Mouse (Mus musculus) v-Abl transformed pro-B cells (cell line): ENCODE results near the gene Elmo3.

Experiments used
- in situ Hi-C, 2 experiments: fragments of 400-800 bp; cut with MboI; formaldehyde crosslinking; loops; one replicate each; pipeline ENCODE4 v1.15.1; 2025; ENCODE audit not compliant: unreplicated experiment in 2 of 2

Gene Elmo3

DNA sequence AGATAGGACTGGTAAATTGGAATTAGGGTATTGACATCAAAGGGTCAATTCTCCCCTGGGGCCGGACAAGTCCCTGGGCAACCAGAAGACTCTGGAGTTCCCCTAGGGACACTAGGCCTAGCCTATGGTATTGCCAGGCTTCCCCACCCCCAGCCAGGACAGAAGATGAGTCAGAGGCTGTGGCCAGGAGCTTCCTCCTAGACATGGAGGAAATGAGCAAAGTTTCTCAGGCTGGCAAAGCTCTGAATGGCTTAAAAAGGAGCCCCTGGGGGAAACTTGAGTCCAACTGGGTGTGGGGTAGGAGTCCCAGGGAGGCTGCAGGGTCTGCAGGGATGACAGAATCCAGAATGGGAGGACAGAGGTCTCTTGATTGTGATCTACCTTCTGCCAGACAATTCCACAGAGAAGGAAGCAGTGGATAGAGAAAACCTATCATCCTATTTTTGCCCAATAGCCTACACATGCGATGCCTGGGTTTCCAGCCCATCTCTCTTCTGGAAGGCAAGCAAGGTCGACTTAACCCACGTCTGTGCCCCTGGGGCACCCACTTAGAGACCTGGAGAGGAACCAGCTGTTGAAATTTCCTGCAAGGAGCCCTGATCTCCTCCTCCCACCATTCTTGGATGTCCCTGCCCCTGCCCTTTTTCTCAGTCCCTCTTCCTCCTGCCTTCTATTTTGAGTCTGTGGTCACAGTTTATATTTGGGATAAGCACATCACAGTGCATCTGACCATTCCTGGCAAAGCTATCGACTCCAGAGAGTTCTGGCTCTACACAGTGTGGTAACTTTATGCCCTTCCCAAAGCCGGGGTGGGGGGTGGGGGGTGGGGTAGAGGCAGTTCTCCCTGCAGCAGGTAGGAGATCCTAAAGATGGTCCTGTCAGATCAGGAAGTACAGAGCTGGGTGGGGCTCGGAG, 39.9 kb downstream of the Elmo3 start:
- in situ Hi-C loops: loop anchor here (5.0 to 25.0 kb wide), 2 partner anchors 53 to 817 kb away; partner anchors contain the start of genes Pla2g15 (in 1 of the 2) and Slc7a6 (in 1 of the 2)

DNA sequence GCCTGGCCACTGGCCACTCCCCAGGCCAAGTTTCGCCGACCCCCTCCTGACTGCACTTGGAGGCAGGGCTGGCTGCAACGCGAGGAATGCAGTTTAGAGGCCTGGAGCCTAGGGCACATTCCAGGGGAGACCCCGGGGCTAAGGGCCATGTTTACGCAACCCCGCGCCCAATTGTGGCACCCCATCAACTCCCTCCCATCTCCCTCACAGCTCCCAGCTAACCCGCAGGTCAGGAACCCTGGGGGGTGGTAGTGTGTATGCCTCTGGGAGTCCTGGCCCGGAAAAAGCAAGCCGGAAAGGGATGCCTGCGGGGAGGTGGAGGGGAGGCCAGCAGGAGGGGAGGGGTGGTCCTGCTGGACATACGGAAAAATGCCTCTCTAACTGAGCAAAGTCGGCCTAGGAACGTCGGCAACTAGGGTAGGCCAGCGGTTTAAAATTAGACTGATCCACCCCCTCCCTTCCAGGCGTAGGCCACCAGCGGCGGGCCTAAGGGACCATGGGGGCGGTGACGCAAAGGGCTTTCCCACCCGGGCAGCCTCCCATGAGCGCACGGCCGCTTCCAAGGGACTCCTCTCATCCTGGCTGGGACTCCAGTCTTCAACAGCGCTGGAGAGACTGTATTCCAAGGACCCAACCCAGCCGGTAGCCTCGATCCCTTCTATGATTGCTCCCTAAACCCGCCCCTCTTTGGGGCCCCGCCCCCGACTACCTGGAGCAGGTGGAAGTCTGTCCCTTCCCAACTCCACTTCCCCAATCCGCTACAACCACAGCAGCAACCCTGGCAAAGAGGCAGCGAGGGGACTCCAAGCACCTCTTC, 41.4 kb downstream of the Elmo3 start:
- in situ Hi-C loops: loop anchor here (5.0 to 25.0 kb wide), 2 partner anchors 55 to 815 kb away; partner anchors contain the start of genes Pla2g15 (in 1 of the 2) and Slc7a6 (in 1 of the 2)

DNA sequence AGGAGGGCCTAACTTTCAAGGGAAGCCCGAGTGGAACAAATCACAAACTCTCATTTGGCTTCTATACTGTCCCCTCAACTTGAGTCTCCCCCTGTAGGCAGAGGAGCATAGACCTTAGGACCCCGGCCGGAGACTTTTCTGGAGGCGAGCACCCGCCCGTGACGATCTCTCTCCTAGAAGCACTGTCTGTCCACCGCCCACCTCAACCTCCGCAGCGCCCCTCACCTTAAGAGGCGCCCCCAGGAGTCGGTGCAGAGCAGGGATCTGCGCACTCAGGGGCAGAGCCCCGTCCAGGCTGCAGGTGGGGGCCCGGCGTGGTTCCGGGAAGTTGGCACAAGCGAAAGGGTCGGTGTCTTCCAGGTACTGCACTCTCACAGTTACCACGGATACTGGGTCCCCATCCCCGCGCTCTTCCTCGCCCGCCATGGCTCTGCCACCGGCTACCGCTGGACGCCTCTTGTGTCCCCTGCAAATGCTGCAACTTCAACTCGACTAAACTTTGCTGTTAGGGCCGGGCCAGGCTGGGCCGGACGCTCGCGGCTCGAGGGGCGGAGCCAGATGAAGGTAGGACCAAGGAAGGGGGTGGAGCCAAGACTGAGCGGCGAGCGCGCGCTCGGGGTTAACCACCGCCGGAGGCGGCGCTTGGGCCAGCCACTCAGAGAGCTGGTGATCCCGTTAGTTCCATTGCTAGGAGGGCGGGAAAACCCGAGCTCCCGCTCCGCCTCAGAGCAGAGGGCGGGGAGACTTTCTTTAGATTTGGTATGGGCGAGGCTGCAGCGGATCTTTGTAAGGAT, 42.2 kb downstream of the Elmo3 start, which contains the start of gene Fhod1:
Fhod1 (minus strand) TSS at position 526 of the 794 bp plus-strand sequence.
- in situ Hi-C loops: loop anchor here (5.0 to 25.0 kb wide), 2 partner anchors 55 to 815 kb away; partner anchors contain the start of genes Pla2g15 (in 1 of the 2) and Slc7a6 (in 1 of the 2)

DNA sequence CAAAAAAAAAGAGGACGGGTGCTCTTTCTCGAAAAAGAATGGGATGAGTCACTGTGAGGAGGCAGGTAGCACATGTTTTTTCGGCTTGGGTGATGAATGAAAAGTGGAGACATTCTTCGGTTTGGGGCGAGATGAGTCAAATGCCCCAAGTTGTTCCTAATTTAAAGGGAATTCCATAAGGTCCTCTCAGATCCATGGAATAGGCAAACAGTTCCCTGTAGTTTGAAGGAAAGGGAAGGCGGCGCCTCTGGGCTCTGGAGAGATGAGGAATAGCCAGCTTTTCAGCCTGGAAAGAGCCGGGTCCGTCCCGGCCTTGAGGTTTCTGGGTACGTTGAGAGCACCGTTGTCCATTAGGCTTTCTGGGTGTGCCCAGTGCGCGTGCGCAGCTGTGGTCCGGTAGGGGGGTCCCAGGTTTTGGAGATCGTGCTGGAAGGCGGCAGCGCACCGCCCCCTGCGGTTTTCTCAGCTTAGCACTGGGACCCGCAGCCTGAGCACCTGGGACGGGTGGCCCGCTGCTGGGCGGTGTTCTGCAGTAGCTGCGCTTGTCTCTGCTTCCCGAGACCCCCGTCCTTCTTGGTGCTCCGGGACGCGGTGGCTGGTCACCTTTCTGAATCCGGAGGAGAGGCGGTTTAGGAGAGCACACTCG, 43.2 kb downstream of the Elmo3 start, which contains the start of gene Slc9a5:
Slc9a5 (plus strand) TSS at position 394 of the 646 bp plus-strand sequence.
- in situ Hi-C loops: loop anchor here (5.0 to 25.0 kb wide), 2 partner anchors 56 to 814 kb away; partner anchors contain the start of genes Pla2g15 (in 1 of the 2) and Slc7a6 (in 1 of the 2)

DNA sequence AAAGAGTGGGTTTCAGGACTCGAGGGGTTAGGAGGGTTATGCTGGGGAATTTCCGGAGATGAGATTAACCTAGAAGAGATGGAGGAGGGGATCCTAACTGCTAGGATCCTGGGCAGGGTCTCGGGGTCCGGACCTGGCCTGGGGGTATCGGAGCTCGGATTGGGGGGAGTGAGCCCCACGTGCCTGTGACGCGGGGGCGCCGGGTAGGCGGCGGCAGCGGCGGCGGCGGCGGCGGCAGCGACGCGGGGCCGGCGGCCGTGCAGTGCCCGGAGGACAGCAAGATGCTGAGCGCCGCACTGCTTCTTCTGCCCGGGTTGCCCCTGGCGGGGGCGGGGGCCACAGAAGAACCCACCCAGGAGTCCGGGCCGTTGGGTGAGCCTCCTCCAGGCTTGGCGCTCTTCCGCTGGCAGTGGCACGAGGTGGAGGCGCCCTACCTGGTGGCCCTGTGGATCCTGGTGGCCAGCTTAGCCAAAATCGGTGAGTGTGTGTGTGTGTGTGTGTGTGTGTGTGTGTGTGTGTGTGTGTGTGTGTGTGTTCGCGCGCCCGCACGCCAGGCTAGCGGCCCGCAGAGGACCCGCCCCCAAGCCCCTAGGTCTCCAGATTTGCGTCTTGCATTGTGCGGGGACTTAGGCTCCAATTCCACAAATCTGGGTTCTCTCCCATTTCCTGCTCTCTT, 43.8 kb downstream of the Elmo3 start:
- in situ Hi-C loops: loop anchor here (5.0 to 25.0 kb wide), 2 partner anchors 57 to 813 kb away; partner anchors contain the start of genes Pla2g15 (in 1 of the 2) and Slc7a6 (in 1 of the 2)

DNA sequence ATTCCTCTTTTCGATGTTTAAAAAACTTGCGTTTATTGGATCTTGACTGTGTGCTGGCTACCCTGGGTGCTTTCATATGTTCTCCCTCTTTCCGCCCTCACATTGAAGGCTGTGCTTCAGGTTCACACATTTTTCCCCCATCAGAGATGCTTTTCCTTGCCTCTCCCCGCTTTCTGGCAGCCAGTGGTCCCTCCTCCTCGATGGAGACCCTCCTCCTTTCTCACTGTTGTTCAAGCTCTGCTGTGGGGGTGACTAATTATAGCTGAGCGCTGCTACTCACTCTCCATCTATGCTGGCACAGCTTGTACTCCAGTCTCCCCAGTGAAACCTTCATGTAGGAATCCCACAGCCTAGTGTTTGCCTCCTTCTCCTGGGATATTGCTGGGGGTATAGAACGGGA, 44.8 kb downstream of the Elmo3 start:
- in situ Hi-C loops: no loop called here

DNA sequence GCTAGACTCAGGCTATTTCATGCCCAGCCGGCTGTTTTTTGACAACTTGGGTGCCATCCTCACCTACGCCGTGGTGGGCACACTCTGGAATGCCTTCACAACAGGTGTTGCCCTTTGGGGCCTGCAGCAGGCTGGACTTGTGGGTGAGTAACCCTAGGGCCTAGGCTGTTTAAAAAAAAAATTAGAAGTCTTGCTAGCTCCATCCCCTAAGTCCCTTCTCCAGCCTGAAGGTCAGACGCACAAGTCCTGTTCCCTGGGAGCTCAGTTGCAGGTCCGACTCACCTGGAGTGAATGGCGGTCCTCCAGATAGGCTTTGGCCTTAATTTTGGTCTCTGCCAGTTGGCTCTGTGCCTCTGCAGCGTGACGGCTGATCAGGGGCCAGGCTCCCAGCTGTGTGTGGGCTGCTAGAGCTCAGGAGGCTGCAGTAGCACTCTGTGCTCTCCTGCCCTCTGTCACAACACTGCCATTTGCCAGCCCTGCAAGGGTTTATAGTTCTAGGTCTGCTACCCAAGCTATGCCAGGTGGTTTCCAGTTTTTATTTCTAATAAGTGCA, 48.3 kb downstream of the Elmo3 start:
- in situ Hi-C loops: no loop called here

DNA sequence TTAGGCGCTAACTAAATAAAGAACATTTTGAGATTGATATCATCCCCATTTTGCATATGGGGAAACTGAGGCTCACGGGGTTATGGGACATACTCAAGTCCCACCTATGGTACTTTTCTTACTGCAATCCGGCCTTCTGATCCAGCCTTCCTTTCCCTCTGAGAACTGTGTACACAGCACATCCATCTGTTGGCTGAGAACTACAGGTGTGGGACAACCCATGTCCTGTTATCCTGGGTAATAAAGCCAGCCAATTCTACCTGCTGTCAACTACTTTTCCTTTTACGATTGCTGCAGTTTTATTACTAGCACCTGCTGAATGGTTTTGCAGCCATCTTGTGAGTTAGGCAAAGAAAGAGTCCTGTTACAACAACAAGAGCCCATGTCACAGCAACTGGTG, 49.1 kb downstream of the Elmo3 start:
- in situ Hi-C loops: no loop called here

DNA sequence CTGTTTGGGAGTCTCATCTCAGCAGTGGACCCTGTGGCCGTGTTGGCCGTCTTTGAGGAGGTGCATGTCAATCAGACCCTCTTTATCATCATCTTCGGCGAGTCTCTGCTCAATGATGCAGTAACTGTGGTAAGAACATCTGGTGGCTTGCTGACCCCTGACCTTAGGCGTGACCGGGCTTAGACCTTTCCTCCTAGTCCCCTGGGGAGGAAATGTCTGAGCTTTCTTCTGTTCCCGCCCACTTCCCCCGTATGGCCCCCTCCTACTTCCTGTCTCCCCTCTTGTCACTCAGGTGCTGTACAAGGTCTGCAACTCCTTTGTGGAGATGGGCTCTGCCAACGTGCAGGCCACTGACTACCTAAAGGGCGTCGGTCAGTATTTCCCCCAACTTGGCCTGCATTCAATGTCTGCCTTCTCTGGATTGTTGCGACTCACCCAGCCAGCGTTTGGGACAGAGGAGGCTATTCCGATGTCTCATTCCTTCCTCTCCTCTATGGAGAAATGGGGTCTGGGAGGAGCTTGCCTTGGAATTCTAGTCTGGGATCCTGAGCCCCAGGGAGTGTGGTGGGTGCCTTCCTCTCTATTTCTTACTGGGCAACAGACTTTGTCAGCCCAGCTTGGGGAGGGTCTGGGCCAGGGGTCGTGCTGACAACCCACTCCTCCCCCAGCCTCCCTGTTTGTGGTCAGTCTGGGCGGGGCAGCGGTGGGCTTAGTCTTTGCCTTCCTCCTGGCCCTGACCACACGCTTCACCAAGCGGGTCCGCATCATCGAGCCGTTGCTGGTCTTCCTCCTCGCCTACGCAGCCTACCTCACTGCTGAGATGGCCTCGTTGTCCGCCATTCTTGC, 50.0 kb downstream of the Elmo3 start:
- in situ Hi-C loops: no loop called here

DNA sequence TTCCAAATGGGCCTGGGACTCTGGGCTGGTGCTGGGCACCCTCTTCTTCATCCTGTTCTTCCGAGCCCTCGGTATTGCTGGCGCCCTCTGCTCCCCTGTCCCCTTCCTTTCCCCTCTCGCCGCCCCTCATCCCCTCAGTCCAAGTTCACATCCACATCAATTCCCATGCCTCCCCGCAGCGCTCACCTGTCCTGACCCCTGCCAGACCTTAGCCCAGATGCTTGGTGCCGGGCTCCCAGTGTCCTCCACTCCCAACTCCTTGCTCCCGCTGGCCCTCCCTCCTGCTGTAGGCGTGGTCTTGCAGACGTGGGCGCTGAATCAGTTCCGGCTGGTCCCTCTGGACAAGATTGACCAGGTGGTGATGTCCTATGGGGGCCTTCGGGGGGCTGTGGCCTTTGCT, 51.3 kb downstream of the Elmo3 start:
- in situ Hi-C loops: no loop called here

DNA sequence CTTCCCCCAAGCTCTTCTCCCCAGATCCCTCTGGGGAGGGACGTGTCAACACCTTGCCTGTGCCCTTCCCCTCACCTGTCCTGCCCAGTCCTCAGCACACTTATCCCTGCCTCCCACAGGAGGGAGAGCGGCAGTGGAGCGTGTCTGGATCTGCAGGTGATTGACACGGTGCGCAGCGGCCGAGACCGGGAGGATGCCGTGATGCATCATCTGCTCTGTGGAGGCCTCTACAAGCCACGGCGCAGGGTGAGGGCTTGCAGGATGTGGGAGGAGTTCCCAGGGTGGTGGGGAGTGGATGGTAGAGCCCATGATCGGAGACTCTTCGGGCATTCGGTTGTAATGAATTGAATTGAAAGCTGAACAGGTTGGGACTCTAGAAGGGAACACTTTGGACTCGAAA, 53.8 kb downstream of the Elmo3 start:
- in situ Hi-C loops: no loop called here

DNA sequence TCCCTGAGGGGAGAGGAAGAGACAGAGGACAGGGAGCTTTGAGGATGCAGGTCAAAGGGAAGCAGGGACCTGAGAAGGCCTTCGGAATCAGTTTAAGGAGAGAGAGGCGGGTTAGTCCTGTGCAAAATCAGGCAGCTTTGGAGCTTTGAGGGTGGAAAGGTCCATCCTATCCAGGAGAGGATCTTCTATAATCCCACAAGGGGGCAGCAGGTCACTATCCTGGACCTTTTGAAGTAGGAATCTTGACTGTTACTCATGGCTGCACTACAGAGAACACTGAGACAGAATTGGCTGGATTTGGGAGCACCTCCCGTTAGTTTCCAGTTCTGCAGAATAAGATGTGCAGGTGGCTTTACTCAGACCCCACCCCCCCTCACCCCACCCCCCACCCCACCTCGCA, 54.2 kb downstream of the Elmo3 start:
- in situ Hi-C loops: no loop called here
